Mouse (Mus musculus) kidney, postnatal 25 days (tissue): Measurements from ENCODE around the gene Cpne2.

Source experiments
- DNase-seq, 2 experiments: peaks; one replicate each; pipeline ENCODE4 v3.0.0; 2021; ENCODE audit warnings: mixed read lengths in 2 of 2

Cpne2 gene

GRCm38 (mm10) chr8:94537456-94537855 lies 4.7 kb downstream of the Cpne2 start:
- DNase-seq, result no peak

GRCm38 (mm10) chr8:94540025-94540424 lies 7.2 kb downstream of the Cpne2 start:
- no peak for DNase-seq

GRCm38 (mm10) chr8:94540889-94541795 lies 8.4 kb downstream of the Cpne2 start:
- no peak for DNase-seq

- DNase-seq, result no peak
Measured at GRCm38 (mm10) chr8:94543981-94544380, 11.2 kb downstream of the Cpne2 start.

- no peak for DNase-seq
Measured at GRCm38 (mm10) chr8:94549041-94549440, 16.3 kb downstream of the Cpne2 start.

- no peak for DNase-seq
Measured at GRCm38 (mm10) chr8:94549482-94549881, 16.7 kb downstream of the Cpne2 start.

GRCm38 (mm10) chr8:94549998-94550397 lies 17.2 kb downstream of the Cpne2 start:
- peak in 1 of 2 experiments; percentile 16 for DNase-seq

- DNase-seq, result no peak
Measured at GRCm38 (mm10) chr8:94551471-94552422, 19.0 kb downstream of the Cpne2 start.

- DNase-seq, result no peak
Measured at GRCm38 (mm10) chr8:94552696-94553095, 19.9 kb downstream of the Cpne2 start.

- no peak for DNase-seq
Measured at GRCm38 (mm10) chr8:94557281-94557680, 24.5 kb downstream of the Cpne2 start.

- no peak for DNase-seq
Measured at GRCm38 (mm10) chr8:94561256-94561655, 28.5 kb downstream of the Cpne2 start.

GRCm38 (mm10) chr8:94564421-94564820 lies 31.6 kb downstream of the Cpne2 start:
- no peak for DNase-seq

- no peak for DNase-seq
Measured at GRCm38 (mm10) chr8:94566033-94566432, 33.2 kb downstream of the Cpne2 start.

- DNase-seq, result peak in 1 of 2 experiments; percentile 14
Measured at GRCm38 (mm10) chr8:94566446-94567158, 33.8 kb downstream of the Cpne2 start.

GRCm38 (mm10) chr8:94567159-94567849 lies 34.5 kb downstream of the Cpne2 start:
- no peak for DNase-seq

GRCm38 (mm10) chr8:94568098-94568497 lies 35.3 kb downstream of the Cpne2 start:
- no peak for DNase-seq

GRCm38 (mm10) chr8:94569419-94569818 lies 36.6 kb downstream of the Cpne2 start:
- no peak for DNase-seq

- DNase-seq, result no peak
Measured at GRCm38 (mm10) chr8:94571896-94572295, 39.1 kb downstream of the Cpne2 start.

GRCm38 (mm10) chr8:94574159-94574907 lies 41.5 kb downstream of the Cpne2 start:
- DNase-seq, result peak in 1 of 2 experiments; percentile 24

- DNase-seq, result no peak
Measured at GRCm38 (mm10) chr8:94575148-94575547, 42.4 kb downstream of the Cpne2 start.

- no peak for DNase-seq
Measured at GRCm38 (mm10) chr8:94581820-94582483, 49.2 kb downstream of the Cpne2 start.
